Mouse (Mus musculus): ENCODE data around the gene Lce1c. TPM values are rescaled to one million over a fixed set of nuclear protein-coding genes. Genes with fewer than 3 reads are reported as not detected.
"Not testable (repeated sequence)": the region's sequence is repeated elsewhere in the genome, so short reads cannot be mapped to it uniquely, and the experiment has no call there.

Lce1c gene
- not detected for total RNA-seq (2021)
- long read RNA-seq, experiment 1 = 0 reads
- long read RNA-seq, experiment 2 = 0 reads

DNA sequence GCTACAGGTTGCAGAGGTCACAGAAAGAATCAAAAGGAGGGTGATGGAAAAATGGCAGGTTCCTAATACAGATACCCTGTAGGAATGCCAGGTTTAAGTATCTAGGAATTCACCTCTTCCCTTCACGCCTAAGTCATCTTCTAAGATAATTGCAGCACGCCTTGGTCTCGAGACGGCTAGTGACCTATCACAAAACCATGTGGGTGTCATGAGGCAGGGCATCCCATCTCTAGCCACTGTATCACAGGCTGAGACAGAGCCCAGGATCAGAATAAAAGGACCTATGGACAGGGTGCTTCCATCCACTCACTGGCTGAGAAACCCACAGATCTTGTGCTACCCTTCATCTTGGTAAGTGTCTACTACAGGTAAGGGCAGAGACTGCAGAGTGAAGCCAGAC lies at the start of gene Lce1c:
Lce1c (plus strand) TSS at position 301 of the 400 bp plus-strand sequence.
- no peak for DNase-seq (ENCODE audit: low spot score in 2 of 2)
- intact Hi-C loops (cut with DNase I) = no loop called here

DNA sequence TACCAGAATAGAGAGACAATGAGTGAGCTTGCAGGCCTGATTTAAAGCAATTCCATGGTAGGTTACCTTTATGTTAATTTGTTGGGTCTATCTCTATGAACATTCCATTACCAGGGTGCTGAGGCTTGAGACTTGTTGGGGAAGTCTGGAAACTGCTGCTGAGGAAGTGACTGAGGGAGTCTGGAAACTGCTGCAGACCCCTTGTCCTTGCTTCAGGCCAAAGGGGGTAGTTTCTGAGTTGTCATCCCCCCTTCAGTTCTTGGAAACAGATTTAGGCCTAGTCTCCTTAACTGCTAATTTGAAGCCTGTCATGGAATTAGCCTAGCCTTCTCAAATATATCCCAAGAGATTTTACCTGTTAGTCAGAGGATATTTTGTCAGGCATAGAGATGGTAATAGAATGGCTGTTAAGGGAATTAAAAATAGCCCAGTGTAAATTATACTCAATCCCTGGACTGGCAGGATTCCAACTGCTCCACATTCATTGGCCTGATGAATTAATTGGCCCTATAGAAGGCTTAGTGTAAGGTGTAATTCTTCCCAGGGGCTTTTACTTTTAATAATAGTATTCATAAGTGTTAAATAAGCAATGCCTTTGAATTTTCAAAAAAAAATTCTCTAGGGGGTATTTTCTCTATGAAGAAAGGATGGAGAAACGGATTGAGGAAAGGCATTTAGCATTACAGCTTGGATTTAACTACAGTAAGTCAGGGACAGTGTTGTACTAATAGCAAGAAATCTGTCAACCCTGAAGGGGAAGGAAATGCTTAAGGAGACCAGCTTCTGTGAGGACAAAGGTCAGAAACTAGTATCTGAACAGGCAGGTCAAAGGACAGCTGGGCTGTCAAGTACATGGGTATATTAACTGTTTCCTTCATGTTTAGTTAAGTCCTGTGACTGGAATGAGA lies 41.0 kb upstream of the Lce1c start:
- intact Hi-C loops (cut with DNase I) = no loop called here
- no peak for DNase-seq (ENCODE audit: low spot score in 2 of 2)

DNA sequence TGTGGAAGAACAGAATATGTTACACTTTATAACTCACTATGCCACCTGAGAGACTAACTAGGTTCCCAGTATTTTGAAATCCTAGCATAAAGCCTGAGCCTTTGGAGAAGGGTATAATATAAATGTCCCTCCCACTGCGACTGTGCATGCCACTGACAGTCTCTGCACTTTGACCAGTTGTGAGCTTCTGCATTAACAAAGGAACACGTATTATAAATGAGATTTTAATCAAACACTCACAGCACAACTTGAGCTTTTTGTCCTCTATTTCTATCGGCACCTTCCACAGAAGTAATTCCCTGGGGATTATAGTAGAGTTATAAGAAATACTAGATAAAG lies 40.4 kb upstream of the Lce1c start:
- intact Hi-C loops (cut with DNase I) = no loop called here
- no peak for DNase-seq (ENCODE audit: low spot score in 2 of 2)

GRCm38 (mm10) chr3:92639854-92640253 lies 39.2 kb upstream of the Lce1c start:
- intact Hi-C loops (cut with DNase I) = no loop called here
- DNase-seq (ENCODE audit: low spot score in 2 of 2) = no peak

GRCm38 (mm10) chr3:92648207-92648606 lies 30.8 kb upstream of the Lce1c start, which contains the start of gene Lce1a1:
TSS of gene Lce1a1 (minus strand) at chr3:92648307.
- intact Hi-C loops (cut with DNase I) = no loop called here
- DNase-seq (ENCODE audit: low spot score in 2 of 2) = no peak

DNA sequence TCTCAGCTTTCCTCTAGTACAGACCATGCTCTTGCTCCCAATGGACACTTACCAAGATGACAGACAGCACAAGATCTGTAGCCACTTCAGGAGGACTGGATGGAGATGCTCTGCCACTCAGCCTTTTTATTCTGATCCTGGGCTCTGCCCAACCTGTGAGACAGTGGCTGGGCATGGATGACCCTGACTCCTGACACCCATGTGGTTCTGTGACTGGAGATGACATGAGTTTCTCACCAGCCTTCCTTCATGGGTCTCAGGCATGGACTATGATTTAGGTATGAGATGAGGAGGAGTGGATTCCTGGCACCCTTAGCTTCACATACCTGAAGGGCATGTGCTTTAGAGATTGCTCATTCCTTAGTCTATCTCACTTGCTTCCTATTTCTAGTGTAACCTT lies 22.2 kb upstream of the Lce1c start, which contains the start of gene Lce1b:
Lce1b (minus strand) TSS at position 101 of the 400 bp plus-strand sequence.
- intact Hi-C loops (cut with DNase I) = no loop called here
- DNase-seq (ENCODE audit: low spot score in 2 of 2) = no peak

- intact Hi-C loops (cut with DNase I) = no loop called here
- DNase-seq (ENCODE audit: low spot score in 2 of 2) = no peak
Measured at GRCm38 (mm10) chr3:92670215-92670614, 8.8 kb upstream of the Lce1c start, which contains the start of gene Lce1a2. TSS of gene Lce1a2 (minus strand) at chr3:92670315.

DNA sequence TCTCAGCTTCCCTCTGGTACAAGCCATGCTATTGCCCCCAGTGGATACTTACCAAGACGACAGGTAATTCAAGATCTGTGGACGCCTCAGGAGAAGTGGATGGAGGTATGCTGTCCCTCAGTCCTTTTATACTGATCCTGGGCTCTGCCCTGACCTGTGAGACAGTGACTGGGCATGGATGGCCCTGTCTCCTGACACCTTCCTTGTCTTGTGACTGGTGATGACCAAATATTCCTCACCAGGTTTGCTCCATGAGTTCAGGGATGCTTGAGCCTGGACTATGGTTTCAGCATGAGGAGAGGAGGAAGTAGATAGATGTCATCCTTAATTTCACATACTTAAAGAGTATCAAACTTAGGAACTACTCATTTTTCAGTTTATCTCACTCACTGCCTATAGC lies 8.1 kb downstream of the Lce1c start, which contains the start of gene Lce1d:
Lce1d (minus strand) TSS at position 101 of the 400 bp plus-strand sequence.
- DNase-seq (ENCODE audit: low spot score in 2 of 2) = no peak
- intact Hi-C loops (cut with DNase I) = no loop called here

- intact Hi-C loops (cut with DNase I) = not testable (repeated sequence)
- peak in 1 of 2 experiments; percentile 12 for DNase-seq (ENCODE audit: low spot score in 2 of 2)
Measured at GRCm38 (mm10) chr3:92689154-92689553, 10.1 kb downstream of the Lce1c start.

DNA sequence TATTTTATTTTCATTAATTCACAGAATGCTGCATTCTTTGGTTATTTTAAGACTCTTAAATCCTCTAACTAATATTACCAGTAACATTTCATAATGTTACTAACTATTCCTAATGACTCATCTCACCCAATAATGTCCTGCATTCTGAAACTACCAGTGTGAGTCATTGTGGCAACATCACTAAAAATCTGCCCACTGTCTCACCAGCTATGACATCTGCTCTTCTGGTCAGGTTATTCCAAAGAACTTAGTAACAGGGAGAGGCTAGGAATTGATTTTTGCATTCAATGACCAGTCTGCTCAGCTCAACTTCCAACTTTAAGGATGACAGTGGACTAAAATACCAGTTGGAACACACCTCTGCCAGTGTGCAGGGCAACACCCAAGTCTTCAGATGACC lies 12.6 kb downstream of the Lce1c start:
- no peak for DNase-seq (ENCODE audit: low spot score in 2 of 2)
- intact Hi-C loops (cut with DNase I) = no loop called here

DNA sequence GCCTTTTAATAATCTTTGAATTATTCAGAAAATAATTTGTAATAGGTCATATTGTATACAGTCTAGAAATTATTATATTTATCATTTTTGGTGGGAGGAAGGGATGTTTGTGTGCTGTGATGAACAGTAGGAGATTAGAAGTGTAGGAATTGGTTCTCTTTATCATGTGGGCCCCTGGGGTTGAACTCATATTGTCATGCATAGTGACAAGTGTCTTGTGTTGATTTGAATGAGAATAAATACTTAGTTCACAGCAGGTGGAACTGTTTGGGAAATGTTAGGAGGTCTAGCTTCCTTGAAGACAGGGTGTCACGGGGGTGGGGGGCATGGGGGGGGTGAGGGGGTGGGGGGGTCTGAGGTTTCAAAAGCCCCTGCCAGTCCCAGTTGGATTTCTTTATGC lies 15.6 kb downstream of the Lce1c start:
- DNase-seq (ENCODE audit: low spot score in 2 of 2) = no peak
- intact Hi-C loops (cut with DNase I) = no loop called here

GRCm38 (mm10) chr3:92708974-92709373 lies 29.9 kb downstream of the Lce1c start, which contains the start of gene Lce1e:
TSS of gene Lce1e (minus strand) at chr3:92709074.
- intact Hi-C loops (cut with DNase I) = no loop called here
- no peak for DNase-seq (ENCODE audit: low spot score in 2 of 2)

GRCm38 (mm10) chr3:92715122-92715521 lies 36.1 kb downstream of the Lce1c start:
- DNase-seq (ENCODE audit: low spot score in 2 of 2) = no peak
- intact Hi-C loops (cut with DNase I) = no loop called here

GRCm38 (mm10) chr3:92720250-92720649 lies 41.2 kb downstream of the Lce1c start, which contains the start of gene Lce1f:
TSS of gene Lce1f (minus strand) at chr3:92720350.
- no peak for DNase-seq (ENCODE audit: low spot score in 2 of 2)
- intact Hi-C loops (cut with DNase I) = no loop called here

GRCm38 (mm10) chr3:92722631-92723030 lies 43.6 kb downstream of the Lce1c start:
- DNase-seq (ENCODE audit: low spot score in 2 of 2) = no peak
- intact Hi-C loops (cut with DNase I) = no loop called here

Other genes starting within 250 kb of the Lce1c start
- 1 to 10 TPM; 1.4 to 3.5 TPM for gene Gm9774, start 249.8 kb upstream of the Lce1c start, total RNA-seq (2021)
- not detected for gene Sprr2k, start 246.7 kb upstream of the Lce1c start, total RNA-seq (2021)
- not detected for gene Sprr1b, start 240.5 kb upstream of the Lce1c start, total RNA-seq (2021)
- gene Sprr3, start 220.5 kb upstream of the Lce1c start, total RNA-seq (2021) = not detected
- gene Sprr1a, start 193.4 kb upstream of the Lce1c start, total RNA-seq (2021) = not detected
- gene Sprr4, start 178.8 kb upstream of the Lce1c start, total RNA-seq (2021) = not detected
- gene 2310046K23Rik, start 144.7 kb upstream of the Lce1c start, total RNA-seq (2021) = not detected
- gene Ivl, start 105.5 kb upstream of the Lce1c start, total RNA-seq (2021) = not detected
- not detected for gene Smcp, start 90.2 kb upstream of the Lce1c start, total RNA-seq (2021)
- gene 2210017I01Rik, start 71.8 kb upstream of the Lce1c start, total RNA-seq (2021) = not detected
- not detected for gene Lce6a, start 57.6 kb upstream of the Lce1c start, total RNA-seq (2021)
- gene Lce1a1, start 30.9 kb upstream of the Lce1c start, total RNA-seq (2021) = not detected
- not detected for gene Lce1b, start 22.3 kb upstream of the Lce1c start, total RNA-seq (2021)
- not detected for gene Lce1a2, start 8.9 kb upstream of the Lce1c start, total RNA-seq (2021)
- gene Lce1d, start 8.0 kb downstream of the Lce1c start, total RNA-seq (2021) = not detected
- gene Lce1e, start 29.8 kb downstream of the Lce1c start, total RNA-seq (2021) = not detected
- not detected for gene Lce1f, start 41.1 kb downstream of the Lce1c start, total RNA-seq (2021)
- not detected for gene Gm38119, start 59.8 kb downstream of the Lce1c start, total RNA-seq (2021)
- not detected for gene Lce1g, start 73.1 kb downstream of the Lce1c start, total RNA-seq (2021)
- not detected for gene Lce1h, start 85.8 kb downstream of the Lce1c start, total RNA-seq (2021)
- gene Lce1i, start 99.7 kb downstream of the Lce1c start, total RNA-seq (2021) = not detected
- gene Lce1j, start 111.3 kb downstream of the Lce1c start, total RNA-seq (2021) = not detected
- not detected for gene Lce1k, start 128.6 kb downstream of the Lce1c start, total RNA-seq (2021)
- gene Kprp, start 148.0 kb downstream of the Lce1c start, total RNA-seq (2021) = not detected
- gene Lce1l, start 172.0 kb downstream of the Lce1c start, total RNA-seq (2021) = not detected
- gene 2310050C09Rik, start 191.0 kb downstream of the Lce1c start, total RNA-seq (2021) = not detected
- not detected for gene Lce3a, start 247.0 kb downstream of the Lce1c start, total RNA-seq (2021)

Measured in left cerebral cortex, postnatal 14 days (tissue).